Mouse (Mus musculus) heart, postnatal 0 days (tissue): Measurements from ENCODE around the gene Jade2.

ENCODE experiments used
- CTCF ChIP-seq: IDR thresholded peaks from 2 replicates; pipeline ENCODE4 v1.5.1; 2016; ENCODE audit warnings: antibody characterized with exemption, control low read depth, low read depth
- EP300 ChIP-seq: IDR thresholded peaks from 2 replicates; pipeline ENCODE4 v1.6.1; 2016; ENCODE audit warnings: antibody characterized with exemption, low read depth

GRCm38 (mm10) chr11:51767579-51768220 is 89.8 kb downstream of the Jade2 start:
- TF ChIP-seq CTCF (no peak), EP300 (no peak)
